Mouse (Mus musculus) lung, postnatal 0 days (tissue): ENCODE results near the gene Tcf12.

ENCODE experiments used
- CTCF ChIP-seq: IDR thresholded peaks from 2 replicates; pipeline ENCODE4 v1.5.1; 2016; ENCODE audit warnings: antibody characterized with exemption, mild to moderate bottlenecking
- EP300 ChIP-seq: IDR thresholded peaks from 2 replicates; pipeline ENCODE4 v1.6.1; 2016; ENCODE audit warnings: antibody characterized with exemption, mild to moderate bottlenecking, control low read depth

- no peak for TF ChIP-seq CTCF
- TF ChIP-seq EP300 = no peak
These were observed 75.4 kb downstream of the Tcf12 start for GRCm38 (mm10) chr9:72036257-72036656.
